Mouse (Mus musculus) midbrain, embryonic 11.5 days (tissue): ENCODE measurements around the gene Elfn2. TPM values are rescaled to one million over a fixed set of nuclear protein-coding genes. Genes with fewer than 3 reads are reported as not detected.

Source experiments
- ATAC-seq: fragments of 200-750 bp; cut with Nextera tagmentation; 2 replicates; pipeline ENCODE4 v1.8.0; 2017; ENCODE audit warnings: moderate TSS enrichment, moderate library complexity; ENCODE audit not compliant: low FRiP score
- DNase-seq: peaks from one replicate; pipeline ENCODE4 v3.0.0; 2015; ENCODE audit warnings: low spot score; ENCODE audit errors: missing footprints
- H3K27ac ChIP-seq: fragments of 300-500 bp; sonication (generic); 2 replicates; pipeline ENCODE4 v1.5.1; 2014; ENCODE audit warnings: low read depth, low read length
- H3K27me3 ChIP-seq: fragments of 300-500 bp; sonication (generic); 2 replicates; pipeline ENCODE4 v1.6.1; 2014; ENCODE audit warnings: mild to moderate bottlenecking, low read length, moderate library complexity, mixed read lengths; ENCODE audit not compliant: control insufficient read depth, insufficient read depth
- H3K36me3 ChIP-seq: fragments of 300-500 bp; sonication (generic); 2 replicates; pipeline ENCODE4 v1.6.1; 2014; ENCODE audit warnings: mild to moderate bottlenecking, low read length, moderate library complexity, mixed read lengths; ENCODE audit not compliant: control insufficient read depth, insufficient read depth
- H3K4me1 ChIP-seq: fragments of 300-500 bp; sonication (generic); 2 replicates; pipeline ENCODE4 v1.6.1; 2014; ENCODE audit warnings: low read length; ENCODE audit not compliant: control insufficient read depth, insufficient read depth
- H3K4me2 ChIP-seq: fragments of 300-500 bp; sonication (generic); 2 replicates; pipeline ENCODE4 v1.6.1; 2014; ENCODE audit warnings: mild to moderate bottlenecking, moderate library complexity
- H3K4me3 ChIP-seq: fragments of 300-500 bp; sonication (generic); 2 replicates; pipeline ENCODE4 v1.5.1; 2014; ENCODE audit warnings: low read depth, low read length
- H3K9ac ChIP-seq: fragments of 300-500 bp; sonication (generic); 2 replicates; pipeline ENCODE4 v1.6.1; 2014; ENCODE audit warnings: low read length
- H3K9me3 ChIP-seq: fragments of 300-500 bp; sonication (generic); 2 replicates; pipeline ENCODE4 v1.6.1; 2016; ENCODE audit warnings: low read length; ENCODE audit not compliant: control insufficient read depth
- WGBS: fragments of 180-500 bp; shearing (Covaris S2); extraction: QIAGEN DNeasy Blood & Tissue Kit; methylation state at CpG from one replicate; pipeline ENCODE4 v1.1.7; 2014; 5-methylcytosine and 5-hydroxymethylcytosine counted together
- polyA plus RNA-seq: library from polyadenylated mRNA; unstranded; fragments of >200 nt; fragmentation: Nextera tagmentation; extraction: Ambion mirVana; gene quantifications from 2 replicates; pipeline ENCODE4 v1.2.1, GENCODE M21; 2014

The Elfn2 gene
- polyA plus RNA-seq, 1 experiment from 2014 or later = 0.18 TPM

- H3K27ac ChIP-seq = no peak overlapping the region
- DNase-seq (no peak), ATAC-seq (no peak)
- H3K9ac ChIP-seq = no peak overlapping the region
- no peaks in the 10 kb centered on the region for H3K9me3 ChIP-seq
- H3K4me2 ChIP-seq = no peak overlapping the region
- no peaks in the 10 kb centered on the region for H3K27me3 ChIP-seq
- H3K4me3 ChIP-seq = no peak overlapping the region
- H3K36me3 ChIP-seq = no peaks in the 10 kb centered on the region
- WGBS = 80% methylated on average over 3 of the region's 3 CpGs
- H3K4me1 ChIP-seq = peaks cover 5% of the 10 kb centered on the region; the same call in 1 of the 2 replicates
Measured at GRCm38 (mm10) chr15:78699513-78699912, 19.1 kb downstream of the Elfn2 start.

GRCm38 (mm10) chr15:78698491-78699135, 20.0 kb downstream of the Elfn2 start:
- peaks cover 5% of the 10 kb centered on the region; the same call in 1 of the 2 replicates for H3K4me1 ChIP-seq
- H3K9ac ChIP-seq = no peak overlapping the region
- 85% methylated on average over 13 of the region's 13 CpGs for WGBS
- H3K4me2 ChIP-seq = no peak overlapping the region
- DNase-seq = no peak
- no peaks in the 10 kb centered on the region for H3K36me3 ChIP-seq
- no peak overlapping the region for H3K4me3 ChIP-seq
- ATAC-seq = no peak
- no peak overlapping the region for H3K27ac ChIP-seq
- H3K9me3 ChIP-seq = no peaks in the 10 kb centered on the region
- no peaks in the 10 kb centered on the region for H3K27me3 ChIP-seq

- no peak for DNase-seq
- H3K4me2 ChIP-seq = no peak overlapping the region
- no peaks in the 10 kb centered on the region for H3K36me3 ChIP-seq
- WGBS = 35% methylated on average over 5 of the region's 5 CpGs
- H3K27ac ChIP-seq = no peak overlapping the region
- no peak overlapping the region for H3K9ac ChIP-seq
- no peaks in the 10 kb centered on the region for H3K9me3 ChIP-seq
- peaks cover 5% of the 10 kb centered on the region; the same call in 1 of the 2 replicates for H3K4me1 ChIP-seq
- no peak for ATAC-seq
- no peaks in the 10 kb centered on the region for H3K27me3 ChIP-seq
- no peak overlapping the region for H3K4me3 ChIP-seq
Measured at GRCm38 (mm10) chr15:78698084-78698483, 20.5 kb downstream of the Elfn2 start.

GRCm38 (mm10) chr15:78695745-78696144, 22.8 kb downstream of the Elfn2 start:
- H3K27me3 ChIP-seq = no peaks in the 10 kb centered on the region; the same call in 1 of the 2 replicates
- no peak overlapping the region for H3K9ac ChIP-seq
- no peak overlapping the region for H3K27ac ChIP-seq
- no peak overlapping the region for H3K4me3 ChIP-seq
- H3K9me3 ChIP-seq = no peaks in the 10 kb centered on the region
- no peak overlapping the region for H3K4me2 ChIP-seq
- H3K36me3 ChIP-seq = no peaks in the 10 kb centered on the region
- 12% methylated on average over 5 of the region's 5 CpGs for WGBS
- H3K4me1 ChIP-seq = peaks cover 5% of the 10 kb centered on the region; the same call in 1 of the 2 replicates
- ATAC-seq = no peak
- DNase-seq = no peak

GRCm38 (mm10) chr15:78692505-78692904, 26.1 kb downstream of the Elfn2 start:
- H3K27ac ChIP-seq = no peak overlapping the region
- H3K27me3 ChIP-seq = no peaks in the 10 kb centered on the region; the same call in 1 of the 2 replicates
- H3K4me3 ChIP-seq = no peak overlapping the region
- peaks cover 4% of the 10 kb centered on the region; the same call in 1 of the 2 replicates for H3K4me1 ChIP-seq
- no peaks in the 10 kb centered on the region for H3K36me3 ChIP-seq
- no peaks in the 10 kb centered on the region for H3K9me3 ChIP-seq
- DNase-seq = no peak
- H3K9ac ChIP-seq = no peak overlapping the region
- ATAC-seq = no peak
- WGBS = 61% methylated on average over 8 of the region's 8 CpGs
- no peak overlapping the region for H3K4me2 ChIP-seq

- no peaks in the 10 kb centered on the region for H3K9me3 ChIP-seq
- H3K4me3 ChIP-seq = no peak overlapping the region
- no peaks in the 10 kb centered on the region for H3K36me3 ChIP-seq
- H3K4me2 ChIP-seq = no peak overlapping the region
- whole genome bisulfite sequencing = 90% methylated on average over 2 of the region's 2 CpGs
- ATAC-seq = no peak
- 0 out of 2 replicates have a peak, but pooled peaks cover 2% of the 10 kb centered on the region for H3K4me1 ChIP-seq
- no peak overlapping the region for H3K27ac ChIP-seq
- no peaks in the 10 kb centered on the region; the same call in 1 of the 2 replicates for H3K27me3 ChIP-seq
- no peak for DNase-seq
- H3K9ac ChIP-seq = no peak overlapping the region
Measured at GRCm38 (mm10) chr15:78690716-78691115, 27.9 kb downstream of the Elfn2 start.

GRCm38 (mm10) chr15:78686910-78687309, 31.7 kb downstream of the Elfn2 start:
- Histone ChIP-seq H3K36me3 (no peaks in the 10 kb centered on the region), H3K4me1 (peaks cover 21% of the 10 kb centered on the region), H3K4me3 (no peak overlapping the region), H3K27ac (no peak overlapping the region), H3K9ac (no peak overlapping the region), H3K27me3 (no peaks in the 10 kb centered on the region), H3K4me2 (no peak overlapping the region), H3K9me3 (no peaks in the 10 kb centered on the region)
- 65% methylated on average over 7 of the region's 7 CpGs for WGBS
- no peak for ATAC-seq
- DNase-seq = no peak

- DNase-seq (no peak), ATAC-seq (peak; percentile 29)
- H3K4me3 ChIP-seq = no peak overlapping the region
- WGBS = 10% methylated on average over 9 of the region's 9 CpGs
- no peaks in the 10 kb centered on the region for H3K27me3 ChIP-seq
- 0 out of 2 replicates have a peak overlapping the region, but pooled peaks have one; percentile 15 for H3K4me2 ChIP-seq
- no peaks in the 10 kb centered on the region for H3K9me3 ChIP-seq
- peaks cover 30% of the 10 kb centered on the region for H3K4me1 ChIP-seq
- H3K27ac ChIP-seq = peak overlapping the region; percentile 40; the same call in 1 of the 2 replicates
- peak overlapping the region; percentile 42; the same call in 1 of the 2 replicates for H3K9ac ChIP-seq
- no peaks in the 10 kb centered on the region for H3K36me3 ChIP-seq
Measured at GRCm38 (mm10) chr15:78684111-78684510, 34.5 kb downstream of the Elfn2 start.

- H3K27ac ChIP-seq = peak overlapping the region; percentile 67
- 0 out of 2 replicates have a peak overlapping the region, but pooled peaks have one; percentile 42 for H3K9ac ChIP-seq
- peaks cover 30% of the 10 kb centered on the region for H3K4me1 ChIP-seq
- WGBS = 16% methylated on average over 8 of the region's 8 CpGs
- H3K9me3 ChIP-seq = no peaks in the 10 kb centered on the region
- H3K27me3 ChIP-seq = no peaks in the 10 kb centered on the region
- no peaks in the 10 kb centered on the region for H3K36me3 ChIP-seq
- ATAC-seq (peak; percentile 72), DNase-seq (peak; percentile 91)
- H3K4me2 ChIP-seq = 0 out of 2 replicates have a peak overlapping the region, but pooled peaks have one; percentile 15
- no peak overlapping the region for H3K4me3 ChIP-seq
Measured at GRCm38 (mm10) chr15:78683474-78683873, 35.1 kb downstream of the Elfn2 start.
